Mouse (Mus musculus): ENCODE data around the gene Jph3.
A peak's percentile ranks its signal among the peaks of the same experiment; 100 is the strongest.

Jph3 gene

GRCm38 (mm10) chr8:121729323-121729722 is at the start of gene Jph3:
Gene Jph3, plus strand, starts transcription at chr8:121729623.
- no peak for DNase-seq (ENCODE audit: low spot score)

- no peak for DNase-seq (ENCODE audit: low spot score)
Measured at GRCm38 (mm10) chr8:121680896-121681295, 48.5 kb upstream of the Jph3 start.

- DNase-seq (ENCODE audit: low spot score): no peak
Measured at GRCm38 (mm10) chr8:121681457-121681856, 48.0 kb upstream of the Jph3 start.

DNA sequence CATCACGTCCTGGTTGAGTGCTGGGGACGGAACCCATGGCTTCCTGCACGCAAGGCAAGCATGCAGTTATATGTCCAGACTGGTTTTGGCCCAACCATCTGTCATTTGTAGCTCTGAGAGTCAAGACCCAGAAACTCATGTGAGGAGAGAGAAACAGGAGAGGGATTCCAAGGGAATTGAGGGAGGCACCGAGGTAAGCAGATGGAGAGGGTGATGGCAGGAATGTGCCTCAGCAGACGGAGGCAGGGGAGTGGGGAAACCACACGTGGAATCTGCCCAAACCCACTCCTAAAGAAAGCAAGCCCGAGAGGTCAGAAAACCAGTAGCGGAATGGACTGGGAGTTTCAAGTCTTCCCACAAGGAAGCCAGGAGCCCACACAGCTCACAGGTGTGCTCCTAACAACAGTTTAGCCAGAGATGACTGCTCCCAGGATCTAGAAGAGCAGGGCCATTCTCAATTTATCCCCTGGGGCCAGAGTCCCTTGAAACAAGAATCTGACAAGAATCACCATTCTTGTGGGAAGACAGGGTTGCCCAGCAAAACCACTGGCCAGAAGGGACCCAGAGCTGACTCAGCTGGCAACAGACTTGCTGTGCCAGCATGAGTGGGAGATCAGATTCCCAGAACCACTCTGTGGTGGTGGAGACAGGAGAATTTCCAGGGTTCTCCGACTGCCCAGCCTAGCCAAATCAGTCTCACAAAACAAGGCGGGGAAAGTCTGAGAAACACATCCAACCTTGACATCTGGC is 46.2 kb upstream of the Jph3 start:
- DNase-seq (ENCODE audit: low spot score): no peak

GRCm38 (mm10) chr8:121685419-121685818 is 44.0 kb upstream of the Jph3 start:
- DNase-seq (ENCODE audit: low spot score): peak; percentile 44

- DNase-seq (ENCODE audit: low spot score): no peak
Measured at GRCm38 (mm10) chr8:121687455-121688161, 41.8 kb upstream of the Jph3 start.

DNA sequence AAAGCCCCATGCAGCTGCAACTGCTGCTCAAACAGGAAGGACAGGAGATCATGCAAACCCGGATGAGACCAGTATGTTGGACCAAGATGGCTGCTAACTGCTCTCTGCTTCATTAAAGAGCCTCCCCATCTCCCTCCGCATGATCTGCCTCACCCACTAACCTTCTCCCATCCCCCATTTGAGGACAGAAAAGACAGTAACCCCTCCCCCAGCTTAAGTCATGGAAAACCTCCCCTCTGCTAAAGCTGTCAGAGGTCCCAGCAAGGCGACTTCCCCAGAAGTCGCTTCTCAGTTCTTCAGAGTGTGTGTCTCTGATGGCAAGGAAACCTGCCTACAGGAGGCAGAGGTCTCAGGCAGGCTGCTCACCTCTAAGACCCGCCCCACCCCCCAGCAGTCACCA is 40.9 kb upstream of the Jph3 start:
- no peak for DNase-seq (ENCODE audit: low spot score)

DNA sequence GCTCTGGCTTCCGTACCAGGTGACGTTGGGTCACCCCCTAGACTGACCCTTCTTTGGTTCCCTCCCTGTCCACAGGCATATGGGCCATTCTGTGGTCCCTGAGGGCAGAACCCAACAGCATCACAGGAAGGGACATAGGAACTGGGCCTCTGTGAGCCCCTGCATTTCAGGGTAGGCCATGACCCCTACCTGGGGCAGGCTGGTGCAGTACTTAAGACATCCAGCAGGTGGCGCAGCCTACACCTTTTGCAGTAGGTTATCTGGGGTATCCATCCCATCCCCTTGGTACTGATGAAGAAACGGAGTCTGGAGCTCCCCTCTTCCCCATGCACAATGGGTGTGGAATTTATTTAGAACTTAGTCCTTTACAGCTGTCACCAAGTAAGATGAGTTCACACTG is 35.0 kb upstream of the Jph3 start:
- DNase-seq (ENCODE audit: low spot score): no peak

GRCm38 (mm10) chr8:121695585-121696184 is 33.7 kb upstream of the Jph3 start:
- peak; percentile 93 for DNase-seq (ENCODE audit: low spot score)

- no peak for DNase-seq (ENCODE audit: low spot score)
Measured at GRCm38 (mm10) chr8:121697735-121698614, 31.4 kb upstream of the Jph3 start.

DNA sequence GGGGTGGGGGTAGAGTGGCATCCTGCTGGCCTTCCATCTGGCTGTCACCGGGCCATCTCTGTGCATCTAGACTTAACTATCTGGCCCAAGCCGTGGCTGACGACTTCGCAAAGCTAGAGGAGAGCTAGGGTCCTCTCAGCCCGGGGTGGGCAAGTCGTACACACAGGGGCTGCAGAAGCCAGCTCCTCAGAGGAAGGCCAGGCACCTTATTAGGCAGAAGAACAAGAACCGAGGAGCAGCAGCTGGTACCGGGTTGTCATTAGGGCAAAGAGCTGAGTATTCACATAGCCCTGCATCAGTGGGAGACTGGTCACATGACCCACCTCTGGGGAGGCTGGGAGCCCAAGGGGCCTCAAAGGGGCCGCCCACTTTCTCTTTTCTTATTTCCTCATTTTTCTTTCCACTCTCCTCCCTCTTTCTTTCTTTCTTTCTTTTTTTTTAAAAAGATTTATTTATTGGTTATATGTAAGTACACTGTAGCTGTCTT is 30.8 kb upstream of the Jph3 start:
- DNase-seq (ENCODE audit: low spot score): no peak

- DNase-seq (ENCODE audit: low spot score): no peak
Measured at GRCm38 (mm10) chr8:121699936-121700335, 29.5 kb upstream of the Jph3 start.

- DNase-seq (ENCODE audit: low spot score): no peak
Measured at GRCm38 (mm10) chr8:121705174-121705573, 24.2 kb upstream of the Jph3 start.

GRCm38 (mm10) chr8:121706956-121707355 is 22.5 kb upstream of the Jph3 start:
- no peak for DNase-seq (ENCODE audit: low spot score)

DNA sequence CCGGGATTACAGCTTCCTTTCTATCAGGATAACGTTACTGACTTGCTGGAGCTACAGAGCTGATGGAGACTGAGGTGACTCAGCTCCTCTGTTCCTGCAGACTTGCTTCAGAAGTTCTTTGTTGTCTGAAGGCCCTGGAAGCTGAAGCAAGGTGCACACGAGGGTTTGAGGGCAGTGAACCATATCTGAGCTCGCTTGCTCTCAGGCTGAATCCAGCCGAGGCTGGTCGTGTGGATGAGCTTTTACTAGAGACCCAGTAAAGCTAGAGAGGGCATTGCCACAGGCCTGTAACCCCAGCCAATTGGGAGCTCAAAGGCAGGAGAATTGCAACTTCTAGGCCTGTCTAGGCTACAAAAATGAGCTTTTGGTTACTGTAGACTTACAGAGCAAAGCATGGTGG is 21.0 kb upstream of the Jph3 start:
- no peak for DNase-seq (ENCODE audit: low spot score)

GRCm38 (mm10) chr8:121717502-121717901 is 11.9 kb upstream of the Jph3 start:
- DNase-seq (ENCODE audit: low spot score): no peak

DNA sequence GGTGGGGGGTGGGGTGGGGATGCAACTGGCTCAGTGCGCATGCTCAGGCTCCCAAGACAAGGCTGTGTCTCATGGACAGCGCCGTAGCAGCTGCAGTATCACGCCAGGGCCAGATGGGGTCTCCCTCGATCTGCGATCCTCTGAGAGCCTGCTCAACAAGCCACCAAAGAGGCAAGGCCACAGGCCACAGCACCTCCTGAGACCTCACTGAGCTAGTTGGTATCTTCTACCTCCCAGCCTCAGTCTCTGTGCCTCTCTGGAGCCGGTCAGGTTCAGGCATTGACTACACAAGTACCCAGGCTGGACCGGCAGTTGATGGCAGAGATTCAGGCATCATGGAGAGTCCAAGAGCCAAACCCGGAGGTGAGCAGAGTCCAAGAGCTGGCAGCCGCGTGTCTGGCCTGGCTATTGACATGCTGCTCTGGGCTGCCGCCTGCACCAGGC is 11.4 kb upstream of the Jph3 start:
- peak; percentile 45 for DNase-seq (ENCODE audit: low spot score)

DNA sequence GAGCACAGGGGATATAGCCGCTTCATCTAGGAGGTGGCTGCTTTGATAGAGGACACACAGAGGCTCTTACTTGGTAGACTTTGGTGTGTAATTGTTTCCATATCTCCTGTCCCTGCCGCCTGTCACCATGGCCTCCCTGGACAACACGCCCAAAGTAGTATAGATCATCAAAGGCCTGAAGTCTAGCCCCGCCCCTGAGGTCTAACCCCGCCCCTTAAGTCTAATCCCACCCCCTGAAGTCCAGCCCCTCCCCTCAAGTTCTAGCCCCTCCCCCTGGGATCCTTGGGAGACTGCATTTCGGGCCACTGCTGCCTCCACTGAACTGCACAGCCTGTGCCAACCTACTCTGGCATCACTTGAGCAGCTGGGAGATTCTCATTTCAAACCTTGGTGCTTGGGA is 10.5 kb upstream of the Jph3 start:
- DNase-seq (ENCODE audit: low spot score): no peak

DNA sequence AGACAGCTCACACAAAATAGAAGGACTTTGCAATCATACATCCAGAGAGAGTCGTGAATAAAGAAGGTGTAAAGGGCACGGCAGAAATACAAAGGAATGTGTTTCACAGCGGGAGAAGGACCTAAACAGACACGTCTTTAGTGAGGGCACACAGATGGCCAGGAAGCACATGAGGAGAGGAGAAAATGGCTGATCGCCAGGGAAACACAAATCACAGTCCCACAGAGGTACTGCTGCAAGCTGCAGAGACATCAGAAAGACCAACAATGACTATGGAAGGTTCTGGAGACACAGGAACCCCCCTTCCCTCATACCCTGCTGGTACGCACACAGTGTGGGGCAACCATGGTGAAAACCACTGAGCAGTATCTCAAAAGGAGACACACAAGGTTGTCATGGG is 8.4 kb upstream of the Jph3 start:
- DNase-seq (ENCODE audit: low spot score): no peak

DNA sequence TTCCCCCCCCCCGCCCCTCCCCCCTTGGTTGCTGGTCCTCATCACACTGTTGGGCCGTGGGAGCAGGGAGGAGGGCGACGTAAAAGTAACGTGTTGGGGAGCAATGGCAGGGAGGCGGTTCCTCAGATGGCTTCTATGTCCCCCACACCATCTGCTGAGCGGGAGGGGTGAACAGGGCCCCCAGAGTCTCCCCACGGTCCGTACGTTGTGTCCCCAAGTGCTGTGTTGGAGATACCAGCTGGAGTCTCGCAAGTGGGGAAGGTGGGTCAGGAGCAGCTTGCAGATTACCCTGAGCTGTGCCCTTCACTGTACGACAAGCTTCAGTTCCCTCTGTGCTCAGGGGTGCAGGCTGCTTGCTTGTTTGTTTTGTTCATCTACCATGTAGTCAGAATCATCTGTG is 5.6 kb upstream of the Jph3 start:
- no peak for DNase-seq (ENCODE audit: low spot score)

GRCm38 (mm10) chr8:121727164-121727563 is 2.3 kb upstream of the Jph3 start:
- DNase-seq (ENCODE audit: low spot score): no peak

DNA sequence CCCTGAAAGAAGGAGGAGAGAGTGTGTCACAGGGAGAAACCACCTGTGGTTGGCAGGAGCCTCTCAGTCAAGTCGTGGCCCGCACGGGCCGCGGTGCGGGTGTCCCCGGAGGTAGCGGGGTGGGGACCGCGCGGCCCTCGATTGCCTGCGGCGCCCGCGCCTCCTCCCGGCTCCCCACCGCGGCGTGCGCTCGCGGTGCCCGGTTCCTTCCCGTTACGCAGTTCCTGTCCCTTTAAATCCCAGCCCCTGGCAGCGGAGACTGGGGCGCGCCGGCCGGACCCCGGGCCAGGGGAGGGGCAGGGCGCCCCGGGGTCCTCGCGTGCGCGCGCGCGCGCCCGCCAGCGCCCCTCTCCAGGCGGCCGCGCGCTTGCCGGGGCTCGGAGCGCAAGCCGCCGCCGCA is 331 bp downstream of the Jph3 start:
- DNase-seq (ENCODE audit: low spot score): no peak
